Mouse (Mus musculus): ENCODE results near the gene Prkar2b. TPM values are rescaled to one million over a fixed set of nuclear protein-coding genes. Genes with fewer than 3 reads are reported as not detected.
A peak's percentile ranks its signal among the peaks of the same experiment; 100 is the strongest.

Gene Prkar2b
- total RNA-seq, 2 experiments from 2014 or later = 6.8 to 7.8 TPM

- no peak for DNase-seq
These were observed 137.0 kb downstream of the Prkar2b start for GRCm38 (mm10) chr12:31924135-31924534.

GRCm38 (mm10) chr12:31920464-31921405 is 140.4 kb downstream of the Prkar2b start:
- DNase-seq = no peak

GRCm38 (mm10) chr12:31917245-31917644 is 143.9 kb downstream of the Prkar2b start:
- DNase-seq = peak; percentile 60

- no peak for DNase-seq
These were observed 144.4 kb downstream of the Prkar2b start for GRCm38 (mm10) chr12:31916691-31917090.

GRCm38 (mm10) chr12:31913614-31914013 is 147.5 kb downstream of the Prkar2b start:
- peak; percentile 20 for DNase-seq

GRCm38 (mm10) chr12:31912966-31913551 is 148.0 kb downstream of the Prkar2b start:
- DNase-seq = no peak

Other genes starting within 250 kb of the Prkar2b start
- 10 to 100 TPM; 59.2 to 63.1 TPM for gene Hbp1, start 110.8 kb downstream of the Prkar2b start, total RNA-seq (2021)
- gene Pik3cg, start 147.4 kb upstream of the Prkar2b start, total RNA-seq (2021) = 1 to 10 TPM; 2.0 to 3.6 TPM